Mouse (Mus musculus): ENCODE data around the gene Ngfr.
"Not testable (repeated sequence)": the region's sequence is repeated elsewhere in the genome, so short reads cannot be mapped to it uniquely, and the experiment has no call there.

The Ngfr gene

GRCm38 (mm10) chr11:95587423-95587951 lies at the start of gene Ngfr:
Gene Ngfr (minus strand): TSS chr11:95587735.
- peak; percentile 73 for DNase-seq (ENCODE audit: low read depth, low spot score)

DNA sequence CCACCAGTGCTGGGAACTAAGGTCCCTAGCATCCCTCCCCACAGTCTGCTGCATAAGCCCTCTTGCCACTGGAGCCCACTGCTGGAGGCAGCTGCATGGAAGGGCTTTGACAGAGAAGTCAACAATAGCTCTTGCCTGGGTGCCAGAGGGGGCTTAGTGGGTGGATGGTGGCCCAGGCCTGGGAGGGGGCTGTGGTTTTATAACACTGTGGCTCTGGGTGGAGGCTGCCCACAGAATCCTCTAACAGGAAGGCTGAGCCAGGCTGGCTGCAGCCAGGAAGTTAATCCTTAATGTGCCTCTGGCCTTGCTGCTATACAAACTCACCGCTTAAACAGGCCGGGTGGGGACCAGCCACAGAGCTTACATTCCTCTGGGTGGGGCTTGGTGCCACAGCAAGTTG lies 47.5 kb upstream of the Ngfr start:
- DNase-seq (ENCODE audit: low read depth, low spot score) = no peak

DNA sequence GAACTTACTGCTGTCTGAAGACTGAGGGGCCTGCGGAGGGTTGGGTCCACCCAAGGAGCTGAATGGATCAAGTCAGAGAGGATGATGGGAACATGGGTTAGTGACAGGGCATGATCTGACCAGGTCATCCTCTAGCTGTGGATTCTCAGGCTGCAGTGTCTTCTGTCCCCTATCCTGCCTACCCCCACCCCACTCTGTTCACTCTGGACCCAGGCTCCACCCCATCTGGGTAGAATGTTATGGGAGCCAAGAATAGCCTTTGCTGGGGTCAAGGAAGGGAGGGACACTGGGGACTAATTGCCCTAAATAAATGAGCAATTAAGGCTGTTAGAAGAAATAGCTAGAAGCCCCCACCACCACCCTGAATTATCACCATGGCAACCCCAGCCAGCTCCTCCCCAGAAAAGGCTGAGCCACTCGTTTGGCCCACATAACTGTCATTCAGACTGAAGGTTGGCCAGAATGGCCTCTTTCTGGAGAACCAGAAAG lies 46.0 kb upstream of the Ngfr start:
- no peak for DNase-seq (ENCODE audit: low read depth, low spot score)

DNA sequence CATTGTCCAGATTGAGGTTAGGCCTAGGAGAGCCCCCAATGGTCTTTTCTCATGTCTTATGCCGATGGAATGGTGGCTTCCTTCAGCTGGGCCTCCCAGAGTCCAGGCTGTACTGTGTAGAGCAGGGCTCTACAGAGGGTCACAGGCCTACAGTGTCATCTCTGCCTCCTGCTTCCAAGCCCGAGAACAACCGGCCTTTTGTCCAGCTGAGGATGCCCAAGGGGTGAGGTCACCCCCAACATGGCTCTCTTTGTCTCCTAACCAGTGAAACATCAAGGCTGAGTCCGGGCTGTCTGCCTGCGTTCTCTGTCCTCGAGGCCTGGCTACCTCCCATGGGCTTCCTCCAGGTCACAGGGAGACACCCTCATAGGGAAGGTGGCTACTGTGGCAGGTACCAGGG lies 44.9 kb upstream of the Ngfr start:
- DNase-seq (ENCODE audit: low read depth, low spot score) = no peak

- peak; percentile 82 for DNase-seq (ENCODE audit: low read depth, low spot score)
These were observed 43.8 kb upstream of the Ngfr start for GRCm38 (mm10) chr11:95631301-95631700.

DNA sequence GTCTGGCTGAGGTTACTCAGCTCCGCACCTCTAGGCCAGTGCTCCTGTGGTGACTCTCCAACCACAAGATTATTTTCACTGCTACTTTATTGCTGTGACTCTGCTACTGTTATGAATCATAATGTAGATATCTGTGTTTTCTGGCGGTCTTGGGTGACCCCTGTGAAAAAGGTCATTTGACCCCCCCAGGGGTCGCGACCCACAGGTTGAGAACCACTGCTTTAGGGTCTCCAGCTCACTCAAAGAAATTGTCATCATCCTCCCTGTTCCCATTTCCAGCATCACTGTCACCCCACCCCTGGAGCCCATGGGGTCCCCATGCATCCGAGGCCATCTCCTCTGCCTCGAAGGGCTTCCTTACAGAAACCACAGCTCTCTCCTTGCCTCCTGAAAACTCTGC lies 43.0 kb upstream of the Ngfr start:
- no peak for DNase-seq (ENCODE audit: low read depth, low spot score)

GRCm38 (mm10) chr11:95622426-95622825 lies 34.9 kb upstream of the Ngfr start:
- DNase-seq (ENCODE audit: low read depth, low spot score) = no peak

DNA sequence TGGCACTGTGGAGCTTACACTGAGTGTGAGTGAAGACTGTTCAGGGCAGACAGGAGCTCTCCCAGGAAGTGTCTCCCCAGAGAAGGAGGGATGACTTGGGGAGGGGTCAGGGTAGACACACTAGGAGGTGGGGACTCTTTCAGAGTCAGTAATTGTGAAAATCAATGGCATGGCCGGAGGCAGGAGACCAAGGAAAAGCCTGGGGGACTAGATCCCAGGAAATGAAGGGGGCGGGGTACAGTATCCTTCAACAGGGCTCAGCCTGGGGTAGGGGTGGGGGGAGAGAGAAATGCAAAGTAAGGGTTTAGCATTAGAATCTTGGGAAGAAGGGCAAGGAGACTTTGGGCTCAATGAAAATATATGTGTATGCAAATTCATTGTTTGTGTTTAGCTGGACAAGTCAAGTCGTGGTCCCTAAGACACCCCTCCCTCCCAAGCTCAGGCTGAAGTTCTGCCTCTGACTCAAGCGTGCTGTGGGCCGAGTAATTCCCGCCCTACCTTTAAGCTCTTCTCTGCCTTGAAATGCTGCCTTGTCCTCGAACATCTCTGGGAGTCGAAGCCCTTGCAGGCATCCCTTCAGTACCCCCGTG lies 34.1 kb upstream of the Ngfr start:
- DNase-seq (ENCODE audit: low read depth, low spot score) = no peak

- DNase-seq (ENCODE audit: low read depth, low spot score) = no peak
These were observed 33.5 kb upstream of the Ngfr start for GRCm38 (mm10) chr11:95621010-95621409.

DNA sequence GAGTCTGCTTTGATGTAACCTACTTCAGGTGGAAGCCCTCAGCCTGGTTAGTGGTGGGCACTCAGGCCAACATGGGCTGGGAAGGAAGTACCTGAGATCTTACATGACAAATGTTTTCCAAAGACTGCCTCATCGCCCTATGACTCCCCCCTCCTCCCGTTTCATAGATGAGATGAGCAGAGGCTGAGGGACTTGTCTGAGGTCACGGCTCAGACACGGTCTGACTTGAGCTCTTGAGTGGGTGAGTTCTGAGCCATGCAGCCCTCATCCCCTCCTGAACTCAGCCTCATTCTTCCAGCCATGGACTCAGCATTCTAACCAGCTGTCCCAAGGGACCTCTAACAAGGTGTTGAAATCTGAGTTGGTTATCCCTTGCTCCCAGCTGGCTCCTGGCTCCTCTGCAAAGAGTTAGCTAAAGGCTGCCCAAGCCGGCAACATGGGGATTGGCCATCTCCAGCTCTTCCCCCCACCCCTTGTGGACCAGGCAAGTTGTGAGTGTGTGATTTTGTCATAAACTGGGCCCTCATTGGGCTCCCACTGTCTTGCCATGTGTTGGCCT lies 32.4 kb upstream of the Ngfr start:
- DNase-seq (ENCODE audit: low read depth, low spot score) = no peak

GRCm38 (mm10) chr11:95619081-95619480 lies 31.5 kb upstream of the Ngfr start:
- no peak for DNase-seq (ENCODE audit: low read depth, low spot score)

DNA sequence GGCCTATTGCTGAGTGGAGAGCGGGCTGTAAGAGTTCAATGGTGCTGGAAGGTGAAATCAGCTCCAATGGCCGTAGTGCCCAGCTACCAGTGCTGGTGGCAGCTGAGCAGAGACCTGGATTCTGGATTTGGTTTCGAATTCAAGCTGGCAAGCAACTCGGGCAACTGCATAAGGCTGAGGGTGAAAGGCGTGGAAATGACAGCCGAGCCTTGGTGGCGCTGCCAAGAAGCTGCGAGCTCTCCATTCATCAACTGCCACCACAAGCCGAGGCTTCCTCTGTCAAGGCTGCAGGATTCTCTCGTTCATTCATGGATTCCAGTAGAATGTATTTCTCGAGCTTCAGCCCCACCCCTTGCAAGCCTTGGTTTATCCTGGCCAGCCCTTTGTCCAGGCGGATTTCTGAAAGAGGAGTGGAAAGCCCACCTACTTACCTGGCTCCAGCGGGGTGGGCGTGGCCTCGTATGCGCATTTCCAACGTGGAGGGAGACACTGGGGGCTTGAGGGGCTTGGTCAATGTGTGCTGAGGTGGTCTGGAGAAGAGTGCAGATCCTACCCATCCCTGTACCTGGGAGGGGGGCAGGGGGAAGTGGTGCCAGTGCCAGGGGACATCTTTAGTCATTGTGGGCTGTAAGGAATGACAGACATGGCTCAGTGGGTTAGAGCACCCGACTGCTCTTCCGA lies 30.4 kb upstream of the Ngfr start:
- no peak for DNase-seq (ENCODE audit: low read depth, low spot score)

- no peak for DNase-seq (ENCODE audit: low read depth, low spot score)
These were observed 27.2 kb upstream of the Ngfr start for GRCm38 (mm10) chr11:95614739-95615138.

GRCm38 (mm10) chr11:95611283-95611682 lies 23.7 kb upstream of the Ngfr start:
- DNase-seq (ENCODE audit: low read depth, low spot score) = no peak

- no peak for DNase-seq (ENCODE audit: low read depth, low spot score)
These were observed 22.9 kb upstream of the Ngfr start for GRCm38 (mm10) chr11:95610391-95610902.

DNA sequence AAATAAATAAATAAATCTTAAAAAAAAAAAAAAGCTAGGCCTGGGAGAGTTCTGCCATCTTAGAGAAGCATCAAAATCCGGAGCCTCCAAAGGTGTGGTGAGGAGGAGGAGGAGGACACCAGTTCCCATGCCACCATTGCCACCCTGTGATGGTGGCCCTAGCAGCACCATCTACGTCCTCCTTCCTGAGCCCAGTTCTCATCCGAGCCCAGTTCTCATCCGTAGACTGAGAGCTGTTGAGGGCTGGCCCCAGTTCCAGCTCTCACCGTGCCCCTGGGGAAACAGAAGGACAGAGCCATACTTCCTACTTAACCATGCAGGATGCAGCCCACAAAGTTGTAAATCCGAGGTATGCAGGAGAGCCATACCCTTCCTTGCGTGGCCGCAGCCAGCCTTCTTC lies 22.4 kb upstream of the Ngfr start:
- no peak for DNase-seq (ENCODE audit: low read depth, low spot score)

DNA sequence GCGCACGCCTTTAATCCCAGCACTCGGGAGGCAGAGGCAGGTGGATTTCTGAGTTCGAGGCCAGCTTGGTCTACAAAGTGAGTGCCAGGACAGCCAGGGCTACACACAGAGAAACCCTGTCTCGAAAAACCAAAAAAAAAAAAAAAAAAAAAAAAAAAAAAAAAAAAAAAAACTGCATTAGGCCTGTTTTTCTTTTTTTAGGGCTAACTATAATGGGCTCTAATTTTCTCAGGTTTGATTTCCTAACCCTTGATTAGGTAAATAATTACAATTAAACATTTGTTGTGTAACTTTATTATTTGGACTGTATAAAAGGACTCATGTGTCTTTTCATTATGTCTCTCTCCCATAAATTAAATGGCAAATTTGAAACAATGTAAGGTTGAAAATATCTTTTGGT lies 19.8 kb upstream of the Ngfr start:
- not testable (repeated sequence) for DNase-seq (ENCODE audit: low read depth, low spot score)

GRCm38 (mm10) chr11:95598214-95599062 lies 10.9 kb upstream of the Ngfr start:
- DNase-seq (ENCODE audit: low read depth, low spot score) = no peak

DNA sequence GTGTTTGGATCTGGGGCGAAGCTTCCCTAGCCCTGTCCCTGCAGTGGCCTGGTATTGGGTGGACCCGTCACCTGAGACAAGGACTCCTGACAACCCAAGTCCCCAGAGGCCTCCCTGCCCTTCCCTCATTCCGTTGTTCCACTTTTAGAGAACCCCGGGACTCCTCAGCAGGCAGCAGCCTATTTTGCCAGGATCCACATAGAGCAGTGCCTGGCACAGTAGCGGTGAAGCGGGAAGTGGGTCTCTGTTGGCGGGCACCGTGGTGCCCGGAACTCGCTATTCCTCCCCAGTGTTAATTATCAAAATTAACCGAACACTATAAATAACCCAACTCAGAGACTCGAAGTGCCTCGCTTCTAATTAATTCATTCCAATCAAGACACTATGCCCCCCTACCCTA lies 10.2 kb upstream of the Ngfr start:
- DNase-seq (ENCODE audit: low read depth, low spot score) = no peak

GRCm38 (mm10) chr11:95596704-95597103 lies 9.2 kb upstream of the Ngfr start:
- no peak for DNase-seq (ENCODE audit: low read depth, low spot score)

- DNase-seq (ENCODE audit: low read depth, low spot score) = no peak
These were observed 8.6 kb upstream of the Ngfr start for GRCm38 (mm10) chr11:95596150-95596515.
